Mouse (Mus musculus): ENCODE measurements around the gene Six1.

GRCm38 (mm10) chr12:73088911-73089310, 35.2 kb upstream of the Six1 start:
- TF ChIP-seq MYOG (IDR thresholded peaks at IDR 0.05; ENCODE audit: control insufficient read depth, extremely low read depth, insufficient read length) (no peak), CTCF (IDR thresholded peaks at IDR 0.05; ENCODE audit: control insufficient read depth, insufficient read depth, insufficient read length) (no peak)
